Mouse (Mus musculus) kidney, adult 2 months (tissue): ENCODE data around the gene Tfpt.

Experiments
- CTCF ChIP-seq: fragments of 200-500 bp; conservative IDR thresholded peaks from 2 replicates; pipeline ENCODE4 v1.5.1; 2011; ENCODE audit warnings: low read depth, mild to moderate bottlenecking, control low read depth, low read length, moderate library complexity, mixed read lengths; ENCODE audit not compliant: insufficient read depth, insufficient read length
- POLR2A ChIP-seq: fragments of 200-500 bp; IDR thresholded peaks from one replicate; pipeline ENCODE4 v1.6.1; 2011; ENCODE audit warnings: low read depth, low read length, control low read depth

DNA sequence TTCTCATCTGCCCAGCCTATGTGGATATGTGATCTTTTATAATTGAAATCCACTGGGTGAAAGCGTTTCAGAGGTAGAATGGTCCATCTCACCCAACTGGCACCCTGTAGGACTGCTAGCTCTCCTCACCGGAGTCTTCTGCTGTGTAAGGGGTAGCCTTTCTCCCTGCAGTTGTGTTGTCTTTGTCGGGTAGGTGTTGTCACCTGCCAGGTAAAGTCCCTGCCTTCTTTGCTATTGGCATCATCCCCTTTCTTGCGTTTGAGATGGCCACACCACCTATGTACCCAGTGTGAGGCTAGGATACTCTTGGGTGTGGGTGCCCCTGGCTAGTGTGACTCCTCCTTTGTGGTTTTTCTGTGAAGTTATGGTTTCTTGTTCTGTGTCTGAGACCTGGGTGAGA lies 16.9 kb upstream of the Tfpt start:
- TF ChIP-seq CTCF (no peak), POLR2A (no peak)
